15 mouse cellular contexts compared by ENCODE assay signal in genomic region chr7:126347098-126347497, GRCm38 (mm10). TPM values are rescaled to one million over a fixed set of nuclear protein-coding genes. Genes with fewer than 3 reads are reported as not detected.
"Had no signal": no experiment of that assay in that cellular context is flagged by ENCODE, and none has a peak within 500 bp of the region (broad histone marks: within the 10 kb centered on the region; RNA-seq: fewer than 3 reads in every experiment).

No protein-coding gene starts in this region.

- H3K9me3 ChIP-seq: midbrain, embryonic 10.5 days; midbrain, embryonic 13.5 days; midbrain, embryonic 15.5 days; neural tube, embryonic 12.5 days; stomach, embryonic 15.5 days had no signal

- DNase-seq: lung, adult 18-20 months; lung, embryonic 14.5 days; lung, postnatal 10 days; lung, postnatal 4 days; right cerebral cortex, postnatal 14 days; thymus, adult 2 months; thymus, postnatal 25 days; thymus, postnatal 4 days had no signal

- H3K36me3 ChIP-seq: midbrain, embryonic 10.5 days; midbrain, embryonic 13.5 days; midbrain, embryonic 15.5 days; neural tube, embryonic 12.5 days; stomach, embryonic 15.5 days had no signal

- H3K27ac ChIP-seq: midbrain, embryonic 10.5 days; midbrain, embryonic 13.5 days; midbrain, embryonic 15.5 days; neural tube, embryonic 12.5 days; stomach, embryonic 15.5 days; stomach, postnatal 0 days had no signal

- H3K9ac ChIP-seq: lung, embryonic 14.5 days; midbrain, embryonic 13.5 days; midbrain, embryonic 15.5 days; neural tube, embryonic 12.5 days; stomach, embryonic 15.5 days had no signal

- H3K4me3 ChIP-seq: midbrain, embryonic 10.5 days; midbrain, embryonic 13.5 days; midbrain, embryonic 15.5 days; neural tube, embryonic 12.5 days; stomach, embryonic 15.5 days had no signal

- H3K27me3 ChIP-seq: midbrain, embryonic 13.5 days; midbrain, embryonic 15.5 days; neural tube, embryonic 12.5 days; stomach, embryonic 15.5 days had no signal

- ATAC-seq: midbrain, embryonic 13.5 days; midbrain, embryonic 15.5 days had no signal

- H3K4me2 ChIP-seq: lung, embryonic 14.5 days; midbrain, embryonic 13.5 days; midbrain, embryonic 15.5 days; neural tube, embryonic 12.5 days; stomach, embryonic 15.5 days had no signal

- H3K4me1 ChIP-seq: neural tube, embryonic 12.5 days had no signal

RNA-seq across cellular contexts. Expression of gene Lat, which starts 22.3 kb away (rescaled TPM):
- total RNA-seq: midbrain, postnatal 0 days had no signal
